Mouse (Mus musculus): ENCODE measurements around the gene Cbln3.

Gene Cbln3

DNA sequence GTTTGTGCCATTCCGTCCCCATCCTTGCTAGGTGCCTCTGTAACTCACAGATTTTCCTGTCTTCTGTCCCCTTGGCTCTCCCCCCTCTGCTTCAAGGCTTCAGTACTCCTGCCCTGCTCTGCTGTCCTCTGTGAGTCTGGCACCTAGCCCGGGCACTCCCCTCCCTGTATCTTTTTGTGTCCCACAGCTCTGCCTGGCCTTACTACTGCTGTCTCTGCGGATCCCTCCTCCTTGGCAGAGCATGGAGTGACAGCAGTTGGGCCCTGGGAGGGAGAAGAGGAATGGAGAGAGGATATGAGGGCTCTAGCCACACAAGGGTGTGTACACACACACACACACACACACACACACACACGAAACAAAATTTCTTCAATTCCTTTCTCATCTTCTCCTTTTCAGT lies at the start of gene Cbln3:
Cbln3 (minus strand) TSS at position 227 of the 400 bp plus-strand sequence.
- peak; percentile 93 for DNase-seq (ENCODE audit: low spot score)

DNA sequence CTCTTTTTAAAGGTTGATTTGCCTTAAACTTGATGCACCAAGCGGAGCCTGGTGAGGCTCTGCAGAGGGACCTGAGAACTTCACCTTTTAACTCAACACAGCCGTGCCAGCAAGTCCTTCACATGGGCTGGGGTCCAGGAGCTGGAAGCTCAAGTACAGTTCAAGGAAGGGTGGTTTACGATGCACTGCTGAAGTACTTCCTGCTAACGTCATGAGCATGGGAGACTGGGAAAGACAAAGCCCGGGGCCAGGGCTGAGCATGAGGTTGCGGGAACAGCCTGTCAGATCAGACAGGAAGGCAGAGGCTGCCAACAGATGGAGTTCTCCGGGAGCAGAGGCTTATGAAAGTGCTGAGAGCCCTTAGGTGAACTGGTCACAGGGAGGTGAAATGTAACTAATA lies 49.4 kb upstream of the Cbln3 start:
- DNase-seq (ENCODE audit: low spot score), result no peak

DNA sequence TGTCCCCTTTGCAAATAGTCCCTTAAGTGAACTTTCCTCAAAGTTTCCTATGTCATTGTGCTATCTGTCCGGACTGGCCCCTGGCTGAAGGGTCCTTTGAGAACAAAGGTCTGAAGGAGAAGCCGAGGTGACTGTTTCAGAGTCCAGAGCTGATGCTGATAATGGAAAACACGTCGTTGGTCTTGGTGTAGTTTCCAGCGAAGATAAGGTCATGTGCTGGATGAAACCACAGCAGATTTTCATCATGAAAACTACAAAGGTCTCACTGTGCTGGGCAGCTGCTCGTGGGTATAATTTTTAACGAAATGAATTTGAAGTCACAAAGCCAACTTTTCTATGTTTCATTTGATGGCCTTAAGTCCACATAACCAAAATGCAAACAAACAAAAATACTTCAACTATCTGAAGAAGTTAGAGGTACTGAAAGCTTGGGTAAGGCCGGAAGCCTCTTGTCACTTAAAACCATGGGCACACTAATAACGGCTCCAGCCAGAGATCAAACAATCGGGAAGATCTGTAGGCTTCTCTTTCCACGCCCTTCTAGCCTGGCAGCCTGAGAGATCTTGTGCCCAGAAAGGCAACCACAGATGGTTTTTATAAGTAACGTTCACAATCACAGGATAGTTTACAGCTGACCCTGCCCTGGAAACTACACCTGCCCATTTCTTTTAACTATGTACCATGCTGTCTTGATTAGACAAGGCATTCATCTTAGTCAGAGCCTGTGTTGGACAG lies 45.2 kb upstream of the Cbln3 start:
- no peak for DNase-seq (ENCODE audit: low spot score)

DNA sequence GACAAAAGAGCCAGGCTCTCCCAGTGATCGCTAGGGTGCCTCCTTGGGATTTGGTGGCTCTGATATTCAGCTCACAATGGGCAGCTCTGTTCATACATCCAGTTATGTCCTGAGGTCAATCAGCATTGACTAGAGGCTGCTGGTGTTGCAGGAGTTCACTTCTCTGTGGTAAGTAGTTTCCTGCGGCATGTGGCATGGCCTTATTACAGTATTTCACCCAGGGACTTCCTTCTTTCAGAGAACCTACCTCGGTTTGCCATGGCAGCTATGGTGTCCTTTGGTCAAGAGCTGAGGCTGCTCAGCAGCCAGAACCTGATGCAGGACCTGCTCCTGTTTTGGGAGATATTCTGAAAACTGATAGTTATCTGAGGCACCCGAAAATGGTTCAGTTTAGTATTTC lies 42.7 kb upstream of the Cbln3 start:
- DNase-seq (ENCODE audit: low spot score), result no peak

DNA sequence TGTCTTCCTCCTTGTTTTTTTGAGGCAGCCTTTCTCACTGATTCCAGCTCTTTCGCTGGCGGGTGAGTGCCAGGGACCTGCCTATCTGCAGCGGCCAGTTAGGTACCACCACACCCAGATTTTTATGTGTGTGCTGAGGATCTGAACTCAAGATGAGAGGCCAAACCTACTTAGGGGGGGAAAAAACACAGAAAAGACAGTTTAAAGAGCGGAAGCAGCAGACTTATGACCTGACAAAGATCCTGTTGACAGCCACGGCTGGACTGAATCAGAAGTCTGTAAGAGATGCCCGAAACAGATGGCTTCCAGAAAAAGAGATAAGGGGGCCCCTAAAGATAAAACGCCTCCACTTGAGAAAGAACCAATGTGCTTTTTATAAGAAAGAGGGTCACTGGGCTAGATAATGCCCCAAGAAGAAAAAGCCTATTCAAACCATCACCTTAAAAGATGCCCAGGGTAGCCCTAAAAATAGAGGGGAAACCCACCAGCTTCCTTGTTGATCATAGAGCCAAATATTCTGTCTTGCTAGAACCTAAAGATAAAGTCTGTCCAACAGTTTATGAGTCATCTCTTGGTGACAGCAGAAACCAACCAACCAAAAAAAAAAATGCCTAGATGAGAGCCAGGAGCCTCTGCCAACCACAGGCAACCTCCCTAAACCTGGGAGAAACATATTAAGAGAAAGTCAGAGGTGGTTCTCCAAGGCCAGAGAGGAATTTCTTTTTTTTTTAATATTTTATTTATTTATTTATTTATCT lies 38.5 kb upstream of the Cbln3 start:
- no peak for DNase-seq (ENCODE audit: low spot score)

DNA sequence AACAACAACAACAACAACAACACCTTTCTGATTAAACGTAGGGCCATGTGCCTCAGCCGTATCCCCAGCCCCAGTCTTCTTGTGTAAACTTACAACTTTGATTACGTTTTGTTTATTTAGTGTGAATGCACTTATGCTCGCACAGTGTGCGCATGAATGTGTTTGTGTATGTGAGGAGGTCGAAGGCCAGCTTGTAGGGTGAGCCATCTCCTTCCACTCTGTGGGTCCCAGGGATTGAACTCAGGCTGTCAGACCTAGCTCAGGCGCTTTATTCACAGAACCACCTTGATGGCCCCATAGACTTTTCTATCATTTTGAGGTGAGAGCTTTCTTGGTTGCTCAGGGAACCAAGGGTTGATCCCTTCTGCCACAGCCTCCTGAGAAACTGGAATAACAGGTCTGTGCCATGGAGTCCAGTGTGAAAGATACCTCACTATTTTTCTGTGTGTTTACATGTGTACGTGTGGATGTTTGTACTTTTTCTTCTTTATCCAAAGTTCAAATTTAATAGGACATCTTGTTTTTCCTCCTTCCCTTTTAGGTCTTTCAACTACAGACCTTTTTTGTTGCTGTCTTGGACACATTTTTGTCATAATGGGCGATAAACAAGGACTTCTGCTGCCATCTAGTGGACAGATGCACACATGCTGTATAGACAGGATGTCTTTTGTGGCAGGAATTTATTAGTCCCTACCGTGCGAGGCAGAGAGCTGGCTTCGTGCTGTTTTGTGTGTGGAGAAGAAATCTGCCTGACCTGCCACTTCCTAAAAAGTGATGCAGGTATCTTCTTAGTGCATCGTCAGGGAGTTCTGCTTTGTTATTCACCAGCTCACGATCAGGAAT lies 34.3 kb upstream of the Cbln3 start:
- peak; percentile 76 for DNase-seq (ENCODE audit: low spot score)

DNA sequence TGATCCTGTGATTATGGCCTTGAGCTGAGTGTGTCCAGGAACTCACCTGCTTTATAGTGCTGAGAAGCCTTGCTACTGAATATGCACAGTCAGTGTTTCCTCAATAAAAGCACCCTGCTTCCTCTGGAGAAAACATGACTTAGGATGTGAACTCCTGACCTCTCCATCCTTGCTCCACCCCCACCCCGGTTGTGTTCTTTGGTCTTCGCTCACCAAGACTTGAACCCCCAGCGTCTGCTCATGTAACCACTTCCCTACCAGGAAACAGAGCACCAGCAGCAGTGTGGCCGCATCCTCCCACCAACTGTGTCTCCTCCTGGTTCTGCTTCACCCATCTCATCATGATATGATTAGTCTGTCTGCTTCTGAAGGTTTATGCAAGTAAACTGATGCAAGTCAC lies 29.2 kb upstream of the Cbln3 start:
- DNase-seq (ENCODE audit: low spot score), result no peak

DNA sequence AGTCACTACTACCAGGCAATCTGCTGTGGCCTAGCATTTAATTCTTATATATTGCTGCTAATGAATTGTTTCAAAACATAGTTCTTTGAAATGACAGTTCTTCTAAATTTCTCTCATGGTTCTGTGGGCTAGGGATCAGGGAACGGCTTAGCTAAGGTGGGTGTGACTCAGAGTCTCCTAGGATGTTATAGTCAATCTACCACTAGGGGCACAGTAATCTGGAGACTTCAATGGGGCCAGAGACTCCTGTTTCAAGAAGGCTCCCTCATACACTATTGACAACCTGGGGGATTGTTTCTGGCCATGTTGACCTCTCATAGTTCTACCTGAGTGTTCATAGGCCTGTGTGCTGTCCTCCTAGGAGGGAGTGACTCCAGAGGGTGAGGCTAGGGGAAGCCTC lies 21.3 kb upstream of the Cbln3 start:
- DNase-seq (ENCODE audit: low spot score), result no peak

DNA sequence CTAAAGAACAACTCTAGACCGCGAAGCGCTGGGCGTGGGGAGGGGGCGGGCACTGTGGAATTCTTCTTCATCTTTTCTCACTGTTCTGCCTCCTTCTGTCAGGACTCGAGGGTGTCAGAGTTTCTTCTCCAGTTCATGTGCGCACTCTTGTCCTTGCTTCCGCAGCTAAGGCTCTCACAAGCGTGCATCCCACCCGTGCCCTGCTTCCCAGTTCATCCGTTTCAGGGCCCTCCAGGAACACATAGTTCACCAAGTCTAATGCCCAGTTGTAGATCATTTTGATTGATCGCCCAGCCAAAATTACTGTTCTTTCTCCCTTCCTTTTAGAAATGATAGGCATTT lies 16.2 kb upstream of the Cbln3 start:
- DNase-seq (ENCODE audit: low spot score), result no peak

DNA sequence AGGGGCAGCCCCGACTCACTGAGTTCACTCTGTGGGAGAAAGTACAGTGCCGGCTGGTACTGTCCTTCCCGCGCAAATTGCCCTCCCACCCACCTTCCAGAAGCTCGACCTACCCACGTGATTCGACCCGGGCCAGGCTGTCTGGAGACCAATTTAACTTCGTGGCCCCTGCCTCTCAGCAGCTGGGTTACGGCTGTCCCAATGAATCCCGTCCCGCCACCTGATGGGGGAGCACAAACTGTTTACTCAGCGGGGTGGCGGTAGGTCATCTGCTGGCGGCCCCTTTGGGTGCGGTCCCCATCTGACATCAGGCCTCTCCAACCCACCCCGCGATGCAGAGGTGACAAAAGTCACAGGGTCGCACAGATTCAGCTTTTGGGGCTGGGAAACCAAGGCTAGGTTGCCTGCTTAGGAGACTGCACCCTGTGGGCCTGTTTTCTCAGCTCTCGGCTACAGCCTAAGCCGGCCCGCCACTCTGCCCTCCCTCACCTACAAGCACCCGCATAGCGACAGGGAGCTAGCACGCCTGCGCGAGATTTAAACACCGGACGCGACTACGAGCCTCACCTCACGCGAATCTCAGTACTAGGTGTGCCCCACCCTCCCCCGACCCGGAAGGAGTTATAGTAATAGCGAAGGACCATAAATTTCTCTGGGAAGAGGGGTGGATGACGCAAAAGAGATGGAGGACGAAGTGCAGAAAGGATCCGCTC lies 15.7 kb upstream of the Cbln3 start, which contains the start of gene Sdr39u1:
Sdr39u1 (minus strand) TSS at position 593 of the 713 bp plus-strand sequence.
- peak; percentile 89 for DNase-seq (ENCODE audit: low spot score)

DNA sequence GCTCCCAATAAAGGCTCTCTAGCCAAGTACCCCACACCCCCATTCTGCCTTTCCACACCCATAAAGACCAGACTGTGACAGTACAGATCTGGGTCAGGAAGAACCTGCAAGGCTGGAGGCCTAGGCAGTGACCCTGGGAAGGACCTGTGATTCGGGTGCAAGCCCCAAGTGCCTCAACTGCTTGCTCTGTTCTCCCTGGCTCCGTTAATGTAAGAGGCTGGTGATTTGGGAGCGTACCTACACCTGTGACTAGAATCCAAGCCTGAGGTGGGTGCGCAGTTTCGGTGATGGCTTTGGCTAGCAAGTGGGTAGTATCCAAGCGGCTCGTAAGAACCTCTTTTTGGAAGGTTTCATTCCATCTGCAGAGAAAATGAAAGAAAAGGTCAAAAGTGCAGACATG lies 14.8 kb upstream of the Cbln3 start:
- DNase-seq (ENCODE audit: low spot score), result no peak

DNA sequence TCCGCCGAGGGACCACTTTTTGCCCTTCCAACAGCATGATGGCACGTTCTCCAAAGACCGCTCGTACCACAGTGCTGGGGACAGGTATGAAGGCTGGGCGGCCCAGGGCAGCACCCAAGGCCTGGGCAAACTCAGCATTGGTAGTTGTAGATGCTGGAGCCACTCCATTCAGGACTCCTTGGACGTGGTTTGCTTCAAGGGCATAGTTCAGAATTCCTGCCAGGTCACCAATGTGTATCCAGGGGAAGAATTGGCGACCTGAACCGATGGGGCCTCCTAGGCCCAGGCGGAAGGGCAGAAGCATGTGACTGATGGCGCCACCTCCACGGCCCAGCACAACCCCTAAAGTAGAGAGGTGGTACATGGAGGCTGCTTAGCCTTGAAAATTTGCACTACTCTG lies 13.5 kb upstream of the Cbln3 start:
- no peak for DNase-seq (ENCODE audit: low spot score)

DNA sequence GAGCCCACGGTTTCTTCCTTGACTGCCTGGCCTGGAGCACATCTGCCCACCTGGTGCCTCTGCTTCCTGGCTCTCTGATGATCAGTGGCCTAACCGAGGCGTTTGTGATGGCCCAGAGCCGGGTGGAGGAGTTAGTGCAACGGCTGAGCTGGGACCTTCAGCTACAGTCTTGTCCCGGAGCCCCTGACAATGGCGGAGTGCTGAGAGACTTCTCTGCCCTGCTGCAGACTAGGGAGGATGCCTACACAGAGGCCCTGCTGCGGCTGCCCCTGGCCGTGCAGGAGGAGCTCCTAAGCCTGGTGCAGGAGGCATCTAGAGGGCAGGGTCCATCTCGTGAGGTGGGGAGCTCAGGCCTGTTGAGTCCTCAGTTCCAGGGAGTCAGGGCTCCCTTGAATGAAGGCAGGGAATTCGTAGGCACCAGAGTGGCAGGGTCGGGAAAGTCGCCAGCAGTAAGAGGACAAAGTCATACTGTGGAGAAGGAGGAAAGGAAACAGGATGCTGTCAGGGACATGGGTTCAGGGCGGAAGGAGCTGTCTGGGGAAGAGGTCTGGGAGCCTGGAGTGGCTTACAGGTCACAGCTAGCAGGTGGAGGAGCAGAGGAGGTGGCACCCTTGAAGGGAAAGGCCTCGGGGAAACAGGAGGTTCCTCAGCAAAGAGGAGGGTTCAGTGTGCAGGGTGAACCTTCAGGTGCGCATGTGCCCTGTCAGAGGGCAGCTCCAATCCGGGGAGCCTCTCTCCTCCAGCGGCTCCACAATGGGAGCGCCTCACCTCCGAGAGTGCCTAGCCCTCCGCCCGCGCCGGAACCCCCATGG lies 2.6 kb upstream of the Cbln3 start:
- DNase-seq (ENCODE audit: low spot score), result no peak

DNA sequence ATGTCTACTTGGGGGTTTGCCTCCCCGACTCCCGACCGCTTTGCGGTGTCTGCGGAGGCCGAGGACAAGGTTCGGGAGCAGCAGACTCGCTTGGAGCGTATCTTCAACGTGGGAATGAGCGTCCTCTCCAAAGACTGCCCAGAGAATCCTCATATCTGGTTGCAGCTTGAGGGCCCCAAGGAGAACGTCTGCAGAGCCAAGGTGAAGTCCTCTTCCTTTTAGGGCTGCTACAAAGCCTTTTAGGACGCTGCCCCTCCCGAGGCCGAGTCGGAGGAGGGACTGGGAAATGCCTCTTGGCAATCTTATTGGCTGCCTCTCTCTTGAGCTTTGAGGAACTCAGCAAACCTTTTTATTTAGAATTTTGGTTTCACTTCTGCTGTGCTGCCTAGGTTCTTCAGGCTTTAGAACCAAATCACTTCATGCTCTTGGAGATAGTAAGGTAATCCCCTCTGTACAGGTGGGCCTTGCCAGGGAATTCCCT lies 1.6 kb upstream of the Cbln3 start:
- DNase-seq (ENCODE audit: low spot score), result peak; percentile 59

DNA sequence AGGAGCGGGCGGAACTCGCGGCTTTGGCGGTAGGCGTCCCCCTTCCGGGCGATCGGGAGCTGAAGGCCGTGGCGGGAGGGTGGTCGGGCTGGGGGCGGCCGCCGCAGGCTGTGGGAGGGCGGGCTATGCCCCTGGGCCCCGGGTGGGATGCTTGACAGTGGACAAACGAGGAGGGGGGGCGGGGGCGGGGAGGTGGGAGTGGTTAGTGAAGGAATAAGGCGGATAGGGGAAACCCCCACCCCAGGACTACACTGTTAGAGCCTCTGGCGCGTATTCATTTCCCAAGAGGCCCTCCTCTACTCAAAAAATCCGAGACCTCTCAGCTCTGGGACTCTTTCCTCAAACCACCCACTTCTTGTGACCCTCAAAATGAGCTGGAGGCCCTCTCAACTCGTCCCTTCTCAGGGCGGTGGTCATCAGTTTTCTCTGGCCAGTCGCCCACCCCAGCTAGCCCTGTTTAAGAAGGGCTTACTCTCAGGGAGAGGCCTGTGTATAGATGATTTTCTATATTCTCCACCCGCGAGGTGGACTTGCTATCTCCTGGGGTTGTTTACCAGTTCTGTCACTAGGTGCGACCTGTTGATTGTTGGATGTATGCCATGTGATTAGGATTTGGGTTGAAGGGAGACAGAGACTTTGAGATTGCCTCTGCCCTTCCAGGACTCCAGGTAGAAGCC lies 1.1 kb upstream of the Cbln3 start:
- DNase-seq (ENCODE audit: low spot score), result peak; percentile 47

DNA sequence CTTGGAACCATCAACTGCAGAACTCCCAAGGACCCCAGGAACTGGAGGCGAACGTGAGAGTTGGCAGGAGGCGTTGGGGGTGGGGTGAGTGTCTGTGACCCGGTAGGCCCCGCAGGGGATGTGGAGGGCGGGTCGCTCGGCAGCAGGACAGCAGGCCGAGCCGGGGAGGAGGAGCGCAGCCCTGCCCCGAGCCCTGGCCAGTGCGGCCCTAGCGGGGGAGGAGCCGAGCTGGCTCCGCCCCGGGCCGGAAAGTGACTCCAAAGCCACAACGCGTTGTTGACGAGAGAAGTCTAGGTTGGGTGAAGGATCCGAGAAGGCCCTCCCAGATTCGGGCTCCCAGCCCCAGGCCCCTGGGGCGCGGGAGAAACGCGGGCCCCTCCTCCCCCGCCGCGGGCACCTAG lies 521 bp upstream of the Cbln3 start, which contains the start of gene Khnyn:
Khnyn (plus strand) TSS at position 235 of the 401 bp plus-strand sequence.
- peak; percentile 93 for DNase-seq (ENCODE audit: low spot score)

DNA sequence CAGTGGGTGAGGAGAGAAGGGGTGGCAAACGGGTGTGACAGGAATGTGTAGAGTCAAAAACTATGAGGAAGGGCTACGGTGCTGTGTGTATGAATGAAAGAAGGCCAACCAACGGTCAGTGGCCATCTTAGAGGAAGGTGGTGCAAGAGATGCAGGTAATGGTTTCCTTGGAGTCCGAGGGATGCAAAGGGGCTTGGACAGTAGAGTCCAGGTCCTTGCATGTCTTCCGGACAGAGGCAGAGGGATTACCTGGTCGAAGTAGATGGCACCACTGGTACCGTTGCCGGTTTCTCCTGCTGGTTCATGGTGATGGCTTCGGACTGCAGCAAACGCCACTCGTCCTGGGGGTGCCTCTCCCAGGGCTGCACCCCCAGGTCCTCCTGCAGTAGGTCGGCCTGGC lies 529 bp downstream of the Cbln3 start:
- no peak for DNase-seq (ENCODE audit: low spot score)

DNA sequence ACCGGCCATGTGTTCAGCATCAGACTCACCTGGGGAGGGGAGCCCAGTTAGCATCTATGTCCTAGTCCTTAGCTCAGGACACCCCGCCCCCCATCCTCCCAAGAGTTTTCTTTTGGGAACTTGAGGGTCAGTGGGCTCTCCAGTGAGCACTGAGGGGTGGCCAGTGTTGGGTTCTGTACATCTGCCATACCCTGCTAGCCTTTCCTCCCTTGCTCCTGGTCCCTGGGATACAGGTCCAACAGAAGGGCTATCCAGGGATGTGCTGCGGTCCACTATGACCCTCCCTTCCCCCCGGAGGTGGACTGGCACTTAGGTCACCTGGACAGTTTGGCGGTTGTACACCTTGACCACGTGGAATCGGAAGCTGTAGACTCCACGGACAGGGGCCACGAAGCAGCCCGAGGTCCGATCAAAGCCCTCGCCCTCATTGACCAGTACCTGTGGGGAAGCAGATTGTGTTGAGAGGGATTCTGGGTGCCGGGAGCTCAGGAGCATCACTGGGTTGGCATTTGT lies 987 bp downstream of the Cbln3 start:
- no peak for DNase-seq (ENCODE audit: low spot score)

DNA sequence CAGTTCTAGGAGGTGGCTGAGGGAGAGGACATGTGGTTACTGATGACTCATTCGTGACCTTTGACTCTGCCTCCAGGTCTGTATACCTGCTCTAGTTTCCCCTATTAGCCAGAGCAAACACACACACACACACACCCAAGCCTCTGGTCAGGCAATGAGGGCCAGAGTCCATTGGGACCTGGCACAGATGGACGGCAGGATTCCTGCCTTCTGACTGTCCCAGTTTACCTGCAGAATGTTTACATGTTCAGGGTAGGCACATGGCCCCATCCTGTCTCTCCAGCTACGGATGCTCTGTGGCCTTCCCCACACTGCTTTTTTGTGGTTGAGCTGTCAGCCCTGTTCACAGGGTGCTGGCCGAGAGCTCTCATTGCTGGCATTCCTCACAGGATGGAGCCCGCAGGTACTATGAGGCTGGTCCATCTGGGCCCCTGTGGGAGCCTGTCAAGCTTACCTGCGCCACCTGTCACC lies 2.0 kb downstream of the Cbln3 start:
- no peak for DNase-seq (ENCODE audit: low spot score)

DNA sequence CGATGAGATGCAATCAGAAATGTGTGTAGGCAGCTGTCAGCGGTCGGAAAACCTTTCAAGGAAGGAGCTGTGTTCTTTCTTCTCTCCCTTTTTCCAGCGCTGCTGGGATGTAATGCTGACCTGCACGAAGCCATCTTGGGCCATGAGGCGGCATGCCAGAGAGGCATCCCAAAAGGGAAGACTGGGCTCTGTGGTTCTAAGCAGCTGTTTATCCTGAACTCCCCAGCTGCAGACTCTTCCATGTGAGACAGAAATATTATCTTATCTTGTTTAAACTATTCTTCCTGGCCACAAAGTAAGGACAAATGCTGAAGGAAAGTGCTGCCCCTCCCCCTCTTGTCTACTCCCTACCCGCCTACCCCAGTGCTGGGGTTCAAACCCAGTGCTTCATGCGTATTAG lies 3.2 kb downstream of the Cbln3 start:
- peak; percentile 56 for DNase-seq (ENCODE audit: low spot score)
